Mouse (Mus musculus): ENCODE data around the gene Ccnd3.

Gene Ccnd3

GRCm38 (mm10) chr17:47626031-47626430 lies 121.2 kb downstream of the Ccnd3 start:
- peak; percentile 17 to 71 for DNase-seq

GRCm38 (mm10) chr17:47627791-47628190 lies 122.9 kb downstream of the Ccnd3 start:
- no peak for DNase-seq

- peak; percentile 96 to 97 for DNase-seq
These were observed 124.2 kb downstream of the Ccnd3 start for GRCm38 (mm10) chr17:47628851-47629676.

GRCm38 (mm10) chr17:47629717-47630677 lies 125.1 kb downstream of the Ccnd3 start:
- DNase-seq: no peak

GRCm38 (mm10) chr17:47630678-47631065 lies 125.8 kb downstream of the Ccnd3 start, which contains the start of gene Usp49:
Usp49 (plus strand) TSS chr17:47630690.
- no peak for DNase-seq

GRCm38 (mm10) chr17:47632181-47632840 lies 127.5 kb downstream of the Ccnd3 start:
- DNase-seq: no peak

- DNase-seq: no peak
These were observed 129.3 kb downstream of the Ccnd3 start for GRCm38 (mm10) chr17:47633999-47634770.

GRCm38 (mm10) chr17:47642992-47643391 lies 138.1 kb downstream of the Ccnd3 start:
- DNase-seq: no peak

- peak; percentile 64 to 80 for DNase-seq
These were observed 141.8 kb downstream of the Ccnd3 start for GRCm38 (mm10) chr17:47646683-47647082.

- DNase-seq: no peak
These were observed 144.1 kb downstream of the Ccnd3 start for GRCm38 (mm10) chr17:47648966-47649365.

All from lung, postnatal 4 days (tissue).